Mouse (Mus musculus): ENCODE measurements at regions not wholly inside any gene's neighbourhood (a gene's known extent, or its start where the extent isn't known, plus 50 kb on each side); places are given as distances from the start of the nearest gene placed in this dataset.

GRCm38 (mm10) chr9:84923966-84924365 is 388.6 kb upstream of the Gm11114 start:
- DNase-seq (ENCODE audit: low read depth): no peak

GRCm38 (mm10) chr9:84936291-84937055 is 376.1 kb upstream of the Gm11114 start:
- no peak for DNase-seq (ENCODE audit: low read depth)

GRCm38 (mm10) chr9:84966558-84967154 is 345.9 kb upstream of the Gm11114 start:
- no peak for DNase-seq (ENCODE audit: low read depth)

- DNase-seq (ENCODE audit: low read depth): peak; percentile 10
Observed at GRCm38 (mm10) chr9:84969975-84970608, 342.5 kb upstream of the Gm11114 start.

- DNase-seq (ENCODE audit: low read depth): no peak
Observed at GRCm38 (mm10) chr9:84977470-84977869, 335.1 kb upstream of the Gm11114 start.

GRCm38 (mm10) chr9:85003414-85003813 is 309.2 kb upstream of the Gm11114 start:
- no peak for DNase-seq (ENCODE audit: low read depth)

GRCm38 (mm10) chr9:85011361-85011760 is 301.2 kb upstream of the Gm11114 start:
- peak; percentile 23 for DNase-seq (ENCODE audit: low read depth)

GRCm38 (mm10) chr9:85048112-85048978 is 264.2 kb upstream of the Gm11114 start:
- DNase-seq (ENCODE audit: low read depth): no peak

GRCm38 (mm10) chr9:85052526-85052925 is 260.0 kb upstream of the Gm11114 start:
- no peak for DNase-seq (ENCODE audit: low read depth)

- no peak for DNase-seq (ENCODE audit: low read depth)
Observed at GRCm38 (mm10) chr9:85079975-85080374, 232.6 kb upstream of the Gm11114 start.

GRCm38 (mm10) chr9:85088556-85089338 is 223.8 kb upstream of the Gm11114 start:
- DNase-seq (ENCODE audit: low read depth): no peak

GRCm38 (mm10) chr9:85090297-85090696 is 222.3 kb upstream of the Gm11114 start:
- no peak for DNase-seq (ENCODE audit: low read depth)

GRCm38 (mm10) chr9:85095234-85095633 is 217.3 kb upstream of the Gm11114 start:
- peak; percentile 28 for DNase-seq (ENCODE audit: low read depth)

GRCm38 (mm10) chr9:85096520-85096919 is 216.1 kb upstream of the Gm11114 start:
- peak; percentile 66 for DNase-seq (ENCODE audit: low read depth)

- DNase-seq (ENCODE audit: low read depth): no peak
Observed at GRCm38 (mm10) chr9:85112928-85113327, 199.6 kb upstream of the Gm11114 start.

GRCm38 (mm10) chr9:85114234-85114633 is 198.3 kb upstream of the Gm11114 start:
- DNase-seq (ENCODE audit: low read depth): no peak

- DNase-seq (ENCODE audit: low read depth): peak; percentile 69
Observed at GRCm38 (mm10) chr9:85120061-85120460, 192.5 kb upstream of the Gm11114 start.

GRCm38 (mm10) chr9:85121059-85121458 is 191.5 kb upstream of the Gm11114 start:
- peak; percentile 45 for DNase-seq (ENCODE audit: low read depth)

GRCm38 (mm10) chr9:85123706-85124105 is 188.9 kb upstream of the Gm11114 start:
- peak; percentile 50 for DNase-seq (ENCODE audit: low read depth)

GRCm38 (mm10) chr9:85125775-85126174 is 186.8 kb upstream of the Gm11114 start:
- peak; percentile 33 for DNase-seq (ENCODE audit: low read depth)

- no peak for DNase-seq (ENCODE audit: low read depth)
Observed at GRCm38 (mm10) chr9:85126541-85126940, 186.0 kb upstream of the Gm11114 start.
